Mouse (Mus musculus) midbrain, embryonic 14.5 days (tissue): ENCODE measurements at regions not wholly inside any gene's neighbourhood (a gene's known extent, or its start where the extent isn't known, plus 50 kb on each side); places are given as distances from the start of the nearest gene placed in this dataset.

Experiments
- ATAC-seq: fragments of 200-750 bp; cut with Nextera tagmentation; 2 replicates; pipeline ENCODE4 v1.8.0; 2017; ENCODE audit warnings: moderate number of reproducible peaks, moderate library complexity; ENCODE audit not compliant: low FRiP score, low TSS enrichment
- DNase-seq: peaks from one replicate; pipeline ENCODE4 v3.0.0-alpha.2; 2015
- H3K27ac ChIP-seq: fragments of 300-500 bp; sonication (generic); replicated peaks from 2 replicates; pipeline ENCODE4 v1.5.1; 2014; ENCODE audit warnings: mild to moderate bottlenecking, low read depth, low read length, moderate library complexity
- H3K27me3 ChIP-seq: fragments of 300-500 bp; sonication (generic); 2 replicates; pipeline ENCODE4 v1.6.1; 2014; ENCODE audit warnings: low read length, control low read depth, mixed read lengths; ENCODE audit not compliant: control insufficient read depth, insufficient read depth
- H3K36me3 ChIP-seq: fragments of 300-500 bp; sonication (generic); 2 replicates; pipeline ENCODE4 v1.6.1; 2014; ENCODE audit warnings: low read length, control low read depth; ENCODE audit not compliant: control insufficient read depth, insufficient read depth
- H3K4me1 ChIP-seq: fragments of 300-500 bp; sonication (generic); 2 replicates; pipeline ENCODE4 v1.6.1; 2014; ENCODE audit warnings: mild to moderate bottlenecking, antibody characterized with exemption, low read length, control low read depth; ENCODE audit not compliant: control insufficient read depth, insufficient read depth
- H3K4me2 ChIP-seq: fragments of 300-500 bp; sonication (generic); 2 replicates; pipeline ENCODE4 v1.6.1; 2014; ENCODE audit warnings: mild to moderate bottlenecking, low read length, moderate library complexity
- H3K4me3 ChIP-seq: fragments of 300-500 bp; sonication (generic); replicated peaks from 2 replicates; pipeline ENCODE4 v1.5.1; 2014; ENCODE audit warnings: low read depth, low read length
- H3K9ac ChIP-seq: fragments of 300-500 bp; sonication (generic); replicated peaks from 2 replicates; pipeline ENCODE4 v1.6.1; 2014; ENCODE audit warnings: mild to moderate bottlenecking, low read length, moderate library complexity
- H3K9me3 ChIP-seq: fragments of 300-500 bp; sonication (generic); 2 replicates; pipeline ENCODE4 v1.6.1; 2016; ENCODE audit warnings: low read length, control low read depth, mixed read lengths; ENCODE audit not compliant: control insufficient read depth
- WGBS: fragments of 180-500 bp; shearing (Covaris S2); extraction: QIAGEN DNeasy Blood & Tissue Kit; methylation state at CpG from one replicate; pipeline ENCODE4 v1.1.7; 2014; 5-methylcytosine and 5-hydroxymethylcytosine counted together

GRCm38 (mm10) chr1:154981687-154982086, 97.4 kb upstream of the Cacna1e start:
- H3K9me3 ChIP-seq = no peaks in the 10 kb centered on the region
- H3K27ac ChIP-seq = no peak overlapping the region
- H3K27me3 ChIP-seq = no peaks in the 10 kb centered on the region
- WGBS = 83% methylated on average over 8 of the region's 8 CpGs
- ATAC-seq = no peak
- DNase-seq = no peak
- H3K4me1 ChIP-seq = no peaks in the 10 kb centered on the region
- no peak overlapping the region for H3K4me3 ChIP-seq
- no peak overlapping the region for H3K9ac ChIP-seq
- no peak overlapping the region for H3K4me2 ChIP-seq
- H3K36me3 ChIP-seq = no peaks in the 10 kb centered on the region

GRCm38 (mm10) chr1:154975732-154976131, 91.4 kb upstream of the Cacna1e start:
- WGBS = 90% methylated on average over 4 of the region's 4 CpGs
- Histone ChIP-seq H3K4me1 (no peaks in the 10 kb centered on the region), H3K4me3 (no peak overlapping the region), H3K9ac (no peak overlapping the region), H3K27ac (no peak overlapping the region), H3K9me3 (no peaks in the 10 kb centered on the region), H3K27me3 (no peaks in the 10 kb centered on the region), H3K4me2 (no peak overlapping the region), H3K36me3 (no peaks in the 10 kb centered on the region)
- ATAC-seq = no peak
- DNase-seq = no peak

- Histone ChIP-seq H3K27me3 (no peaks in the 10 kb centered on the region), H3K4me3 (no peak overlapping the region), H3K9ac (no peak overlapping the region), H3K4me1 (no peaks in the 10 kb centered on the region), H3K4me2 (no peak overlapping the region), H3K36me3 (no peaks in the 10 kb centered on the region), H3K27ac (no peak overlapping the region), H3K9me3 (no peaks in the 10 kb centered on the region)
- ATAC-seq = no peak
- no peak for DNase-seq
- WGBS = 83% methylated on average over 4 of the region's 4 CpGs
These were observed 77.0 kb upstream of the Cacna1e start for GRCm38 (mm10) chr1:154961271-154961670.

- H3K27ac ChIP-seq = no peak overlapping the region
- H3K36me3 ChIP-seq = no peaks in the 10 kb centered on the region
These were observed 72.3 kb upstream of the Cacna1e start for GRCm38 (mm10) chr1:154956625-154957031.

GRCm38 (mm10) chr1:154952679-154953078, 68.4 kb upstream of the Cacna1e start:
- Histone ChIP-seq H3K27ac (0 out of 2 replicates have a peak overlapping the region, but pooled peaks have one; percentile 32), H3K36me3 (no peaks in the 10 kb centered on the region), H3K9ac (no peak overlapping the region), H3K9me3 (no peaks in the 10 kb centered on the region), H3K4me2 (no peak overlapping the region), H3K4me3 (no peak overlapping the region), H3K27me3 (no peaks in the 10 kb centered on the region), H3K4me1 (no peaks in the 10 kb centered on the region)
- DNase-seq = peak; percentile 63
- no peak for ATAC-seq
- WGBS = 58% methylated on average over 2 of the region's 2 CpGs

More at GRCm38 (mm10) chr1:154956625-154957031, 72.3 kb upstream of the Cacna1e start:
- ATAC-seq = no peak
- Histone ChIP-seq H3K4me2 (no peak overlapping the region), H3K9ac (no peak overlapping the region), H3K27me3 (no peaks in the 10 kb centered on the region), H3K4me1 (no peaks in the 10 kb centered on the region), H3K4me3 (no peak overlapping the region), H3K9me3 (no peaks in the 10 kb centered on the region)
- WGBS = 76% methylated on average over 5 of the region's 5 CpGs
- DNase-seq = no peak
